Mouse (Mus musculus) frontal cortex, adult 2 months (tissue): ENCODE data around the gene Dclre1c. TPM values are rescaled to one million over a fixed set of nuclear protein-coding genes. Genes with fewer than 3 reads are reported as not detected.

Source experiments
- DNase-seq, 2 experiments: peaks; one replicate each; pipeline ENCODE4 v3.0.0; 2022; ENCODE audit warnings: low spot score in 1 of 2; ENCODE audit errors: extremely low spot score in 1 of 2
- polyA plus RNA-seq: library from polyadenylated mRNA; depleted of rRNA; stranded (reverse); fragments of >200 nt; gene quantifications from 2 replicates; pipeline ENCODE4 v1.2.3, GENCODE M21; 2012; rRNA removed

The Dclre1c gene
- polyA plus RNA-seq, 1 experiment, result 11.9 TPM

- peak; percentile 14 to 66 for DNase-seq
These were observed 50.5 kb downstream of the Dclre1c start for GRCm38 (mm10) chr2:3474361-3474805.

GRCm38 (mm10) chr2:3474861-3475283 lies 50.9 kb downstream of the Dclre1c start, which contains the start of gene Suv39h2:
Gene Suv39h2 (minus strand): TSS chr2:3475031.
- peak; percentile 79 to 97 for DNase-seq

- no peak for DNase-seq
These were observed 51.9 kb downstream of the Dclre1c start for GRCm38 (mm10) chr2:3475746-3476251.

- DNase-seq, result no peak
These were observed 56.3 kb downstream of the Dclre1c start for GRCm38 (mm10) chr2:3480239-3480638.

- DNase-seq, result no peak
These were observed 65.9 kb downstream of the Dclre1c start for GRCm38 (mm10) chr2:3489816-3490215.

GRCm38 (mm10) chr2:3493833-3494409 lies 70.0 kb downstream of the Dclre1c start:
- DNase-seq, result no peak

GRCm38 (mm10) chr2:3499543-3499942 lies 75.6 kb downstream of the Dclre1c start:
- no peak for DNase-seq

- no peak for DNase-seq
These were observed 77.0 kb downstream of the Dclre1c start for GRCm38 (mm10) chr2:3500886-3501285.

GRCm38 (mm10) chr2:3512076-3512475 lies 88.1 kb downstream of the Dclre1c start:
- no peak for DNase-seq

- DNase-seq, result peak; percentile 97 to 98
These were observed 88.9 kb downstream of the Dclre1c start, which contains the start of the genes Gm45902, Hspa14 and Cdnf for GRCm38 (mm10) chr2:3512552-3513454. Gene Gm45902 (minus strand): TSS chr2:3512790. Gene Hspa14 (minus strand): TSS chr2:3512814. Gene Cdnf (plus strand): TSS chr2:3513030.

Other genes with a start within 250 kb of the Dclre1c start
- 55.5 and 65.1 TPM in 2 replicates for gene Nmt2, start 139.9 kb upstream of the Dclre1c start, polyA plus RNA-seq
- gene Rpp38, start 91.5 kb upstream of the Dclre1c start, polyA plus RNA-seq, result 11.4 and 13.5 TPM in 2 replicates
- gene Acbd7, start 88.0 kb upstream of the Dclre1c start, polyA plus RNA-seq, result 5.3 and 6.1 TPM in 2 replicates
- not detected in 2 replicates for gene Olah, start 26.9 kb upstream of the Dclre1c start, polyA plus RNA-seq
- gene Meig1, start 1.5 kb upstream of the Dclre1c start, polyA plus RNA-seq, result 3.0 and 3.6 TPM in 2 replicates
- gene Suv39h2, start 50.9 kb downstream of the Dclre1c start, polyA plus RNA-seq, result 2.6 and 2.7 TPM in 2 replicates
- 3.1 and 3.2 TPM in 2 replicates for gene Gm45902, start 88.7 kb downstream of the Dclre1c start, polyA plus RNA-seq
- 53.4 and 53.6 TPM in 2 replicates for gene Hspa14, start 88.7 kb downstream of the Dclre1c start, polyA plus RNA-seq
- gene Cdnf, start 88.9 kb downstream of the Dclre1c start, polyA plus RNA-seq, result 1.0 and 1.4 TPM in 2 replicates
- gene Fam107b, start 146.4 kb downstream of the Dclre1c start, polyA plus RNA-seq, result 10.4 and 13.8 TPM in 2 replicates